Mouse (Mus musculus) splenic B cell, adult 2 months (primary cell): ENCODE data around the gene Nsd1.

Experiments
- DNase-seq: peaks from one replicate; pipeline ENCODE4 v3.0.0-alpha.2; 2011; ENCODE audit warnings: low read depth, low spot score
- H3K27me3 ChIP-seq: 2 replicates; pipeline ENCODE4 v1.6.1; 2012; ENCODE audit warnings: mild to moderate bottlenecking, low read length, moderate library complexity, mixed read lengths; ENCODE audit not compliant: control insufficient read depth, poor library complexity, insufficient read depth, severe bottlenecking
- H3K36me3 ChIP-seq: 2 replicates; pipeline ENCODE4 v1.6.1; 2012; ENCODE audit warnings: mild to moderate bottlenecking, low read length, moderate library complexity, mixed read lengths; ENCODE audit not compliant: control insufficient read depth, poor library complexity, insufficient read depth, severe bottlenecking

Nsd1 gene

GRCm38 (mm10) chr13:55261521-55261920 lies 51.9 kb downstream of the Nsd1 start:
- H3K27me3 ChIP-seq: no peaks in the 10 kb centered on the region
- DNase-seq: no peak
- H3K36me3 ChIP-seq: peaks cover 18% of the 10 kb centered on the region

DNA sequence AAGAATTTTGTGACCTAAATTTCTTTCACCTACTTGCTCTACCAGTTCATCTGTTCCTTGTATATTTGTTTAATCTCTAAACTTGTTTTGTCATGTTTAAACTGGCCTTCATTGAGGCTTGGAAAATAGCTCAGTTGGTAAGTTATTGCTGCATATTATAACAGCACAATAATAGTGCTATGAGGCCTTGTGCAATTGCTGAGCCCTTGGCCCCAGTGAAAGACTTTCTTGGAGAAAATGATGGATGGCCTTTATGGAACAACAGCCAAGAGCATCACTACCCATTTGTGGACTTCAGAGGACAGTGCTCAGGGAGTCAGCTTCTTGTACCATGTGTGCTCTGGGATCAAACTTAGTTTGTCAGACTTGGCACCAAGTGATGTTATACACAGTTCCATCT lies 52.5 kb downstream of the Nsd1 start:
- no peak for DNase-seq
- Histone ChIP-seq H3K27me3 (no peaks in the 10 kb centered on the region), H3K36me3 (peaks cover 18% of the 10 kb centered on the region)

DNA sequence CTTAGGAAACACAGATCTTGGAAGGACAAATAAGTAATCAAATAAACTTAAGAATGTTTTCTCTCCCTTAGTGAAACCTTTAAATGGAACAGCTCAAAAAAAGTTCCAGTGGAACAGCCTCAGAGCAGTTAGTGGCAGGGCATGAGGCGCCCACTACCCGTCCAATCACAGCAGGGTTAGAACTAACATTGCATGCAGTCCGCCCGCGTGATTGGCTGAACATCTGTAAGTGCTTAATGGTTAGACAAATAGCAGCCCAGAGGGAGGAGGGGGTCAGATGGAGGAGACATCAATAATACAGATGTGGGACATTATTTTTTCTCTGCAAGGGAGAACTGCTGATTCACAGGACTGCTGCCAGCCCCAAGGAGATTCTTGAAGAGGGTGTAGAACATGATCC lies 67.6 kb downstream of the Nsd1 start:
- Histone ChIP-seq H3K27me3 (no peaks in the 10 kb centered on the region), H3K36me3 (peaks cover 25% of the 10 kb centered on the region)
- DNase-seq: no peak

GRCm38 (mm10) chr13:55277646-55278045 lies 68.1 kb downstream of the Nsd1 start:
- peaks cover 27% of the 10 kb centered on the region for H3K36me3 ChIP-seq
- no peak for DNase-seq
- no peaks in the 10 kb centered on the region for H3K27me3 ChIP-seq

DNA sequence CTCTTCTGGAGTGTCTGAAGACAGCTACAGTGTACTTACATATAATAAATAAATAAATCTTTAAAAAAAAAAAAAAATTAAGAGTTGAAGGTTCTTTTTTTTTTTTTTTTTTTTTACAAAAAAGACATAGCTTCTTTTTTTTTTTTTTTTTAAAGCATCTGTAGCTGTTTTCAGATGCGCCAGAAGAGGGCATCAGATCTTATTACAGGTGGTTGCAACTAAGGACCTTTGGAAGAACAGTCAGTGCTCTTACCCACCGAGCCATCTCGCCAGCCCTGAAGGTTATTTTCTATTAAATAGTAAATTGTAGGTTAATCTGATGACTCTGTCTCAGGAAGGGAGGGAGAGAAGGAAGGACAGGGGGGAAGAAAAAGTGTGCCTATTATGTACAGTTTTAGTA lies 79.3 kb downstream of the Nsd1 start:
- peak; percentile 50 for DNase-seq
- Histone ChIP-seq H3K27me3 (no peaks in the 10 kb centered on the region; the same call in 1 of the 2 replicates), H3K36me3 (peaks cover 26% of the 10 kb centered on the region)

- peaks cover 18% of the 10 kb centered on the region for H3K36me3 ChIP-seq
- no peak for DNase-seq
- H3K27me3 ChIP-seq: no peaks in the 10 kb centered on the region
Measured at GRCm38 (mm10) chr13:55296760-55297159, 87.2 kb downstream of the Nsd1 start.

GRCm38 (mm10) chr13:55300913-55301312 lies 91.3 kb downstream of the Nsd1 start:
- DNase-seq: no peak
- no peaks in the 10 kb centered on the region for H3K27me3 ChIP-seq
- H3K36me3 ChIP-seq: peaks cover 26% of the 10 kb centered on the region

- H3K36me3 ChIP-seq: peaks cover 33% of the 10 kb centered on the region
- no peaks in the 10 kb centered on the region for H3K27me3 ChIP-seq
- DNase-seq: no peak
Measured at GRCm38 (mm10) chr13:55312028-55312630, 102.5 kb downstream of the Nsd1 start.

DNA sequence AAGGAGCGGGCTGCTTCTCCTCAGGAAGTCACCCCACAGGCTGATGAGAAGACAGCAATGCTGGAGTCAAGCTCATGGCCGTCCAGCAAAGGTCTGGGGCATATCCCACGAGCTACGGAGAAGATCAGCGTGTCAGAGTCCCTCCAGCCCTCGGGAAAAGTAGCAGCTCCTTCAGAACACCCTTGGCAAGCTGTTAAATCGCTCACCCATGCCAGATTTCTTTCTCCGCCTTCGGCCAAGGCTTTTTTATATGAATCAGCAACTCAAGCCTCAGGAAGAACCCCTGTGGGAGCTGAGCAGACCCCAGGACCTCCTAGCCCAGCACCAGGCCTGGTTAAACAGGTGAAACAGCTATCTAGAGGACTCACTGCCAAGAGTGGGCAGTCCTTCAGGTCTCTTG lies 103.5 kb downstream of the Nsd1 start:
- H3K27me3 ChIP-seq: no peaks in the 10 kb centered on the region
- peaks cover 28% of the 10 kb centered on the region for H3K36me3 ChIP-seq
- no peak for DNase-seq

- Histone ChIP-seq H3K27me3 (no peaks in the 10 kb centered on the region), H3K36me3 (peaks cover 21% of the 10 kb centered on the region)
- no peak for DNase-seq
Measured at GRCm38 (mm10) chr13:55314891-55315412, 105.4 kb downstream of the Nsd1 start.

DNA sequence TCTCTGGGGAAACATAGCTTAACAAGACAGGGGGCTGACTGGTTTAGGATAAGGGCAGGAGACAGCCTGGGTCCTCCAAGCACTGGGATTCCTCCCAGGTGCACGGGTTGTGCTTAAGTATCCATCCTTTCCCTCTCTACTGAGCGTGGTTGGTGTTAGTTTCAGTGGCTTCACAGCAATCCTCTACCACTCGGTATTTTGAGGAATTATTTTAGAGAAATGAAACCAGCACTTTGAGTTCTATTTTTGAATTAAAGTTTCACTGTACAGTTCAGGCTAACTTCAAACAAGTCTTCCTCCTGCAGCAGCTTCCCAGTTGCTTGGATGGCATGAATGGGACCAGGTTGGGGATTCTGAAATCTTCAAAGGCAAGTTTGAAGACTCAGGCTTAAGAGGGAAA lies 108.8 kb downstream of the Nsd1 start:
- H3K36me3 ChIP-seq: peaks cover 4% of the 10 kb centered on the region

GRCm38 (mm10) chr13:55319931-55320533 lies 110.5 kb downstream of the Nsd1 start, which contains the start of gene Prelid1:
Prelid1 (plus strand) TSS chr13:55320500.
- Histone ChIP-seq H3K27me3 (no peaks in the 10 kb centered on the region), H3K36me3 (no peaks in the 10 kb centered on the region; the same call in 1 of the 2 replicates)
- no peak for DNase-seq

More for the DNA sequence above, 108.8 kb downstream of the Nsd1 start:
- peak; percentile 46 for DNase-seq
- H3K27me3 ChIP-seq: no peaks in the 10 kb centered on the region

- peak; percentile 88 for DNase-seq
- Histone ChIP-seq H3K27me3 (no peaks in the 10 kb centered on the region), H3K36me3 (peaks cover 6% of the 10 kb centered on the region)
Measured at GRCm38 (mm10) chr13:55321434-55322129, 112.0 kb downstream of the Nsd1 start, which contains the start of gene Rab24. Rab24 (minus strand) TSS chr13:55321946.

DNA sequence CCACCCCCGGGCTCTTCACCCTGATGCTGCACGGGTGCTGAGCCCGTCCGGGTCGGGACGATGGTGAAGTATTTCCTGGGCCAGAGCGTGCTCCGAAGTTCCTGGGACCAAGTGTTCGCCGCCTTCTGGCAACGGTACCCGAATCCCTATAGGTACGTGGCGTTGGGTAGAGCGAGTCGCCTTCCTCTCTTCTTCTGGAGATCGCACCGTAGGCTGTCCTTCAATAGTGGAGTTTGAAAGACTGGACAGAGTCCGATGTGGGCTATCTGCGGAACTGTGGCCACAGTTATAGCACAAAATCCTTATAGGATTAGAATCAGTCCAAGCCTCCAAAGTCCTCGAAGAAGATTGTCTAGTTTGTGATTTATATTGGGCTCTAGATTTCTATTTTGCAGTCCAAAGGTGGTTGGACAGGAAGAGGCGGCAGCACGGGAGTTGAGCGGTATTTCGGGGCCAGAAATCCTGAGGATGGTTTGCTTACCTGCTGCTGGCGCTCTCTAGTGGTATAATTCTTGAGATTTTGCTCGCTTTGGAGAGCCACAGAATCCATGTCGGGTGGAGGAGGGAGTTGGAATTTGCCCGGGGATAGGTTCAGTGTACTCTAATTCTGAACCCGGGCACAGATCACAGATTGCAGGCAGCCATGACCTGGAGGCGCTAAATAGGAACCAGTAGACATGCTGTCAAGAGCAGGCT lies 112.7 kb downstream of the Nsd1 start:
- DNase-seq: peak; percentile 53
- H3K27me3 ChIP-seq: no peaks in the 10 kb centered on the region
- H3K36me3 ChIP-seq: peaks cover 6% of the 10 kb centered on the region
